Mouse (Mus musculus) frontal cortex, postnatal 36 days (tissue): ENCODE results near the gene Olfr1323.

Source experiments
- DNase-seq, 2 experiments: peaks; one replicate each; pipeline ENCODE4 v3.0.0; 2022; ENCODE audit warnings: low spot score in 2 of 2

Olfr1323 gene

DNA sequence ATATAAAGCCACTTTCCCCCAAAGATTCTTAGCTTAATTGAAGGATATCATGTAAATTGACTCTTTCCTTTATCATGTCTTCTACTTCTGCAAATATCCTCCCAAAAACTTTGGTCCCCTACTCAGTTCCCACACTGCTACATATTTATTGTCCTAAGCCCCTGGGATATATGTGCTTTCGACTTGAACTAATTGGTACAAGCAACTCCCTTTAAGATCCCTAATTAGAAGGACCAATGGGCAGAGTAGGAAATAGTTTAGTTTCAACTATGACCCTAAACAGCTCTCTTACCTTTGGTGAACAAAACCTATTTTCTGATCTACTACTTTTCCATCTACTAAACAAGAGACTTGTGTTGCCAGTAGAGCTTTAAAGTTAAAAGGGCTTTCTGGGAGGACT is at the start of gene Olfr1323:
TSS of gene Olfr1323 (minus strand) at position 101 of the 400 bp plus-strand sequence.
- no peak for DNase-seq

DNA sequence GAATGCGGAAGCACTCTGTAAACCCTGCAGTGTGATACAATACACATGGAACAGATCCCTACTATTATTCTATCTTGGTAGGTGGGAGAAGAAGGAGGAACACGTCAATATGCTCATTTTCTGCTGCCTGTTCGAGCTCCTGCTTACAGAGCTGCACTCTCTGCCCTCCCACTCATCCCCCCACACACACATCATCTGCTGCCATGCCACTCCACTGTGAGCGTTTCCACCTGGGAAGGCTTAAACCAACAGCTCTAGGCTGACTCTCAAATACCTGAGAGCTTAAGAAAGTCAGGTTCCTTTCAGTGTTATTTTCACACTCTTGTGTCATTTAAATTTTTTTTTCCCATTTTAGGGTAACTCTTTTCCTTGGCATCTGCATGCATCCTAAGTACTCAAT is 6.9 kb downstream of the Olfr1323 start:
- DNase-seq, result peak in 1 of 2 experiments; percentile 1
